Mouse (Mus musculus): ENCODE results near the gene Esrra. TPM values are rescaled to one million over a fixed set of nuclear protein-coding genes. Genes with fewer than 3 reads are reported as not detected.

Gene Esrra
- polyA plus RNA-seq, 1 experiment from 2014 or later: 3.3 TPM

DNA sequence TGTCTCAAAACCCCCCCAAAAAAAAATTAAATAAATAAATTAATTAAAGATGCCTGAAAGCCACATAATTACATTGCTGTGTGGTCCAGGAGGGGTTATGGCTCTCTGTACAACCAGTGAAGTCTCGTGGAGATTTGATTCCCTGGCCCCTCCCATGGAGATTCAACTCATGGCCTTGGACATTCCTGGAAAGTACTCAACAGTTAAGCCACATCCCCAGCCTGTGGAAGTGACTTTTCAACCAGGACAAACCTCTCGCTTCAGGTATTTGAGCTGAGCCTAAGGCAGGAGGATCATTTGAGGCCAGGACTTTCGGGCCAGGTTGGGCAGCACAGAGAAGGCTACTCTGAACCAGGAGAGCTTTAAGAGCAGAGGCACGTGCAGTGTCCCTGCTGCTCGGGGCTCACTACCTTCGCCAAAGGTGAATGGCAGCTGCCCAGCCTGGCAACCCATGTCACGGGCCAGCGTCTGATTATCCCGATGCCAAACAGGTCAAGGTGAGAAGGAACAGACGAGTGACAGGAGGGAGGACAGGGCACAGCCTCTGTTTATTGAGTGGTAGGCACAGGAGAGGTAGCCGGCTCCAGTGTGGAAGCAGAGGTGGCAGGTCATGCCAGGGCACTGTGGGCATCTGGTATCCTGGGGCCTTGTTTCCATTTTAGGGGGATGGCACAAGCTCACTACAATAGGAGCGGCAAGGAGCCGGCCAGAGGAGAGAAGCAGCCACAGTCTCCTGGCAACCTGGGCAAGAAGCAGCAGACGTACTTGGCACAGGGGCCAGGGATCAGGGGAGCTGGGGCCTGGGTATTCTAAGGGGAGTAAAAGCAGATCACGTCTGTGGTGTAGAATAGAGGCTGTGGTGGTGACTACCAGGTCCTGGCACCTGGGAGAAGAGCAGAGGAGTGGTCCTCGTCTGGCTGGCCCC, 16.2 kb upstream of the Esrra start:
- no peak overlapping the region for H3K27ac ChIP-seq (replicated peaks; ENCODE audit: low read depth, low read length)
- ATAC-seq (ENCODE audit: insufficient number of reproducible peaks, low FRiP score, low TSS enrichment, low read depth): no peak
- no peak for DNase-seq (ENCODE audit: low spot score)
- no peaks in the 10 kb centered on the region for H3K36me3 ChIP-seq (ENCODE audit: control insufficient read depth, insufficient read depth, low read length)
- WGBS: 80% methylated on average over 16 of the region's 16 CpGs
- no peak overlapping the region for H3K9ac ChIP-seq (ENCODE audit: low read length)
- no peak overlapping the region for H3K4me3 ChIP-seq (ENCODE audit: low read depth, low read length)
- no peak overlapping the region for H3K4me2 ChIP-seq (ENCODE audit: low read depth, severe bottlenecking)
- H3K27me3 ChIP-seq (ENCODE audit: control insufficient read depth, insufficient read depth, low read length): peaks cover 35% of the 10 kb centered on the region
- H3K9me3 ChIP-seq (ENCODE audit: control insufficient read depth, low read length): no peaks in the 10 kb centered on the region
- peaks cover 17% of the 10 kb centered on the region for H3K4me1 ChIP-seq (ENCODE audit: control insufficient read depth, insufficient read depth, low read length)

DNA sequence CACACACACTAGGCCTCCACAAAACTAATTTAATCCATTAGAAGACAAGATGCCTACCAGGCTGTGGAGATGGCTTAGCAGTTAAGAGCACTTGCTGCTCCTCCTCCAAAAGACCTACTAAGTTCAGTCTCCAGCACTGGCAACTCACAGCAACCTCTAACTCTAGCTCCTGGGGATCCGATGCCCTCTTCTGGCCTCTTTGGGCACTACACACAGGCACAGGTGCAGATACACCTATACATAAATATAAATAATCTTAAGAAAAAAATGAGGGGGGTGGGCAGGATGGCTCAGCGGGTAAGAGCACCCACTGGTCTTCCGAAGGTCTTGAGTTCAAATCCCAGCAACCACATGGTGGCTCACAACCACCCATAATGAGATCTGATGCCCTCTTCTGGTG, 14.7 kb upstream of the Esrra start:
- H3K9me3 ChIP-seq (ENCODE audit: control insufficient read depth, low read length): no peaks in the 10 kb centered on the region
- ATAC-seq (ENCODE audit: insufficient number of reproducible peaks, low FRiP score, low TSS enrichment, low read depth): no peak
- no peaks in the 10 kb centered on the region for H3K36me3 ChIP-seq (ENCODE audit: control insufficient read depth, insufficient read depth, low read length)
- H3K4me3 ChIP-seq (ENCODE audit: low read depth, low read length): no peak overlapping the region
- peaks cover 15% of the 10 kb centered on the region for H3K4me1 ChIP-seq (ENCODE audit: control insufficient read depth, insufficient read depth, low read length)
- H3K27ac ChIP-seq (replicated peaks; ENCODE audit: low read depth, low read length): no peak overlapping the region
- H3K9ac ChIP-seq (ENCODE audit: low read length): no peak overlapping the region
- 17% methylated on average over 3 of the region's 3 CpGs for WGBS
- H3K27me3 ChIP-seq (ENCODE audit: control insufficient read depth, insufficient read depth, low read length): peaks cover 50% of the 10 kb centered on the region
- H3K4me2 ChIP-seq (ENCODE audit: low read depth, severe bottlenecking): no peak overlapping the region
- DNase-seq (ENCODE audit: low spot score): no peak

DNA sequence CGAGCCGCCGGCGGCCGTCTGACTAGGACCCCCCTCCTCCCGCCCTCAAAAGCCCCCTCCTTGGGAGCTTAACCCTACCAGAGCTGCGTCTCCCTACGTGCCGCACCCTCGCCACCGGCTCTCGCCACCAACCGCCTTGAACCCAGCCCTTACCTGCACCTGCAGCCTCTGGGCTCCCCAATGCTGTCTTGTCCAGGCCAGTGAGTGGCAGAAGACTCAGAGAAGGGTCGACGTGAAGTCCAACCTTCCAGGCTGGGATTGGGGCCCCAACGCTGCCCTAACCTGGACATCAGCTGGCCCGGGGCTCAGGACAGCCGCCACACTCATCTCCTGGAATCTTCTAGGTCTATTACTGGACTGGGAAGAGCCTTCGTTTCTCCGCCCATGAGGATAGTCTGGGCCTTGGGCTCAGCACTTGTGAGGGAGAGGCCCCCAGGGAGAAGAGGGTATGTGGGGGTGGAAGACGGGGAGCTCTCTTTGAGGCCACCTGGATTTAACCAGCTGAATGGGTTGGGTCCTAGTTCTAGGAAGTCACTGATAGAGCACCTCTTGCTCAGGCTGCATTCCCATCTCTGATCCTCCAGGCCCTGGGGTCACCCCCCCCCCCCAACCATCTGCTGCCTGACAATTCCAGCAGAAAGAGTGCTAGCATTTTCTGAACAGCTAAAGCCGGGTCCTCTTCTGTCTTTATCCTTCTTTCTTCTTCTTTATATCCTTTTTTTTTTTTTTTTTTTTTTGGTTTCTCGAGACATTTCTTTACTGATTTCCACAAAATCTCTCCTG, 12.8 kb upstream of the Esrra start, which contains the start of gene Kcnk4:
Gene Kcnk4, minus strand, starts transcription at position 321 of the 783 bp plus-strand sequence.
- Histone ChIP-seq H3K4me2 (ENCODE audit: low read depth, severe bottlenecking) (peak within 1 kb of the TSS; percentile 33), H3K4me1 (ENCODE audit: control insufficient read depth, insufficient read depth, low read length) (peaks cover 7% of the 10 kb centered on the region), H3K27ac (replicated peaks; ENCODE audit: low read depth, low read length) (no peak within 1 kb of the TSS), H3K27me3 (ENCODE audit: control insufficient read depth, insufficient read depth, low read length) (peaks cover 61% of the 10 kb centered on the region), H3K36me3 (ENCODE audit: control insufficient read depth, insufficient read depth, low read length) (no peaks in the 10 kb centered on the region), H3K4me3 (ENCODE audit: low read depth, low read length) (peak within 1 kb of the TSS; percentile 26), H3K9ac (ENCODE audit: low read length) (no peak within 1 kb of the TSS), H3K9me3 (ENCODE audit: control insufficient read depth, low read length) (no peaks in the 10 kb centered on the region)
- DNase-seq (ENCODE audit: low spot score) (no peak), ATAC-seq (ENCODE audit: insufficient number of reproducible peaks, low FRiP score, low TSS enrichment, low read depth) (no peak)
- 8% methylated on average over 23 of the region's 23 CpGs for WGBS

DNA sequence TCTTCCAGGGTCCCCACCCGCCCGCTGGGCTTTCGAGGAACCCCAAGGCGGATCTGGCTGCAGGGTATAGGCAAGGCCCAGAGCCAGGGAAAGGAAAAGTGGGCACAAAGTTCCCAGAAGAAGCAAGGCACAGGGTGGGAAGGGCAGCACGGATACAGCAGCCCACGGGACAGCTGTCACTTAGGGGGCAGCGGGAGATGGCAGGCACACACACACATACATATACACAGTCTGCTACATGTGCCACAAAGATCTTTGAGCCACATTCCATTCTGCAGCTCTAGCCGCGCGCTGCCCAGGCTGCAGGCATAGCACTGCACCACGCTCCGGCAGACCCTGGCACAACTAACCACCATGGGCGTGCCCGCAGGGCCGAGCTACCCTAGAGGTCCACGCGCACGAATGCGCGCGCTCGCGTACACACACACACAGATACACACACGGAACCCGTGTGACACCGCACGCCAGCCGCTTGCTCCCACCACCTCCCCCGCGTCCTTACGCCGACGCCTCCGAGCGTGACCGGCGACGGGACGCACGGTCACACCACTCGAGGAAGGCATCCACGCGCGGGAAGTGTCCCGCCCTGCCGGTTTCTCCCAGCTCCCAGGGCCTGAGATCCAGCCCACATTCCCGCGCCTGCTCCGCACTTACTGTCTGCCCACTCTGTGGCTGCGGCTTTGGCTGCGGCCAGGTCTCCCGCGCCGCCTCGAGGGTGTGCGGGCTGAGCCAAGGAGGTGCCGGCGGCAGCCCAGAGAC, 12.0 kb upstream of the Esrra start:
- H3K4me2 ChIP-seq (ENCODE audit: low read depth, severe bottlenecking): peak overlapping the region; percentile 33
- H3K9me3 ChIP-seq (ENCODE audit: control insufficient read depth, low read length): no peaks in the 10 kb centered on the region
- DNase-seq (ENCODE audit: low spot score): no peak
- H3K36me3 ChIP-seq (ENCODE audit: control insufficient read depth, insufficient read depth, low read length): no peaks in the 10 kb centered on the region
- H3K27me3 ChIP-seq (ENCODE audit: control insufficient read depth, insufficient read depth, low read length): peaks cover 66% of the 10 kb centered on the region
- H3K4me1 ChIP-seq (ENCODE audit: control insufficient read depth, insufficient read depth, low read length): peaks cover 7% of the 10 kb centered on the region
- H3K4me3 ChIP-seq (ENCODE audit: low read depth, low read length): peak overlapping the region; percentile 26
- H3K9ac ChIP-seq (ENCODE audit: low read length): no peak overlapping the region
- ATAC-seq (ENCODE audit: insufficient number of reproducible peaks, low FRiP score, low TSS enrichment, low read depth): peak; percentile 26; the same call in 1 of the 2 replicates
- WGBS: 3% methylated on average over 57 of the region's 58 CpGs
- H3K27ac ChIP-seq (replicated peaks; ENCODE audit: low read depth, low read length): no peak overlapping the region

DNA sequence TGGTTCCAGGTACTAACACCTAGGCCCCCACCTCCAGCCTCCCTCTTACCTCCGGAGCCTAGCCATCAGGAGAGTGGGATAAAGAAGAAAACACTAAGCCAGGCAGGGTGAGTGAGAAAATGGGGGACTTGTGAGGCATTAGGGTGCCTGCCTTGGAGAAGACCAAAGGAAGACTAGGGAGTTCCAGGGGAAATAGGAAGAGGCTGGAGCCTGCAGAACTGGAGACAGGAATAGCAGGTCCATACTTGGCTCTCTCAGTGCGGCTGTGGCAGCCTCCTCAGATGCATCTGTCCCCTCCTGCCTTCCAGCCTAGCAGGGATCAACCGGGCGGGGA, 11.5 kb upstream of the Esrra start:
- WGBS: 18% methylated on average over 4 of the region's 4 CpGs
- H3K36me3 ChIP-seq (ENCODE audit: control insufficient read depth, insufficient read depth, low read length): no peaks in the 10 kb centered on the region

DNA sequence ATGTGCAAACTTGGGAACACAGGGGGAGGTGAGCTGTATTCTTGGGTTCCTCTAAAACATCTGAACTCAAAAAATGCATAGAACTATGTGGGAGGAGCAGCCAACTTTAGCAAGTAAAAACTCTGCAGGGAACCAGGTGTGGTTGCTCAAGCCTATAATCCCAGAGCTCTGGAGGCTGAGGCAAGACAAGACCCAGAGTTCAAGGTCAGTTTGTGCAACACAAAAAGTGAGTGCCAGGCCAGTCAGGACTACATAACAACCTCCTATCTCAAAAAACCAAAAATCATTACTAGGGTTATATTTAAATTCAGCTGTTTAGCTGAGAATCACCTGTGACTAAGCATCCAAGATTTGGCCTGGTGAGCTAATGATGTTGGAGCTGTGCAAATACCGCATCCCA, 10.4 kb upstream of the Esrra start:
- 62% methylated on average over 1 of the region's 1 CpGs for WGBS
- Histone ChIP-seq H3K27ac (replicated peaks; ENCODE audit: low read depth, low read length) (no peak overlapping the region), H3K4me2 (ENCODE audit: low read depth, severe bottlenecking) (no peak overlapping the region), H3K36me3 (ENCODE audit: control insufficient read depth, insufficient read depth, low read length) (no peaks in the 10 kb centered on the region), H3K4me3 (ENCODE audit: low read depth, low read length) (no peak overlapping the region), H3K27me3 (ENCODE audit: control insufficient read depth, insufficient read depth, low read length) (peaks cover 80% of the 10 kb centered on the region), H3K4me1 (ENCODE audit: control insufficient read depth, insufficient read depth, low read length) (peaks cover 9% of the 10 kb centered on the region), H3K9me3 (ENCODE audit: control insufficient read depth, low read length) (no peaks in the 10 kb centered on the region), H3K9ac (ENCODE audit: low read length) (no peak overlapping the region)
- DNase-seq (ENCODE audit: low spot score) (no peak), ATAC-seq (ENCODE audit: insufficient number of reproducible peaks, low FRiP score, low TSS enrichment, low read depth) (no peak)

More for the DNA sequence above, 11.5 kb upstream of the Esrra start:
- Histone ChIP-seq H3K27me3 (ENCODE audit: control insufficient read depth, insufficient read depth, low read length) (peaks cover 69% of the 10 kb centered on the region), H3K9ac (ENCODE audit: low read length) (no peak overlapping the region), H3K4me2 (ENCODE audit: low read depth, severe bottlenecking) (no peak overlapping the region), H3K27ac (replicated peaks; ENCODE audit: low read depth, low read length) (no peak overlapping the region), H3K9me3 (ENCODE audit: control insufficient read depth, low read length) (no peaks in the 10 kb centered on the region), H3K4me3 (ENCODE audit: low read depth, low read length) (peak overlapping the region; percentile 26), H3K4me1 (ENCODE audit: control insufficient read depth, insufficient read depth, low read length) (peaks cover 8% of the 10 kb centered on the region)
- DNase-seq (ENCODE audit: low spot score) (no peak), ATAC-seq (ENCODE audit: insufficient number of reproducible peaks, low FRiP score, low TSS enrichment, low read depth) (no peak)

DNA sequence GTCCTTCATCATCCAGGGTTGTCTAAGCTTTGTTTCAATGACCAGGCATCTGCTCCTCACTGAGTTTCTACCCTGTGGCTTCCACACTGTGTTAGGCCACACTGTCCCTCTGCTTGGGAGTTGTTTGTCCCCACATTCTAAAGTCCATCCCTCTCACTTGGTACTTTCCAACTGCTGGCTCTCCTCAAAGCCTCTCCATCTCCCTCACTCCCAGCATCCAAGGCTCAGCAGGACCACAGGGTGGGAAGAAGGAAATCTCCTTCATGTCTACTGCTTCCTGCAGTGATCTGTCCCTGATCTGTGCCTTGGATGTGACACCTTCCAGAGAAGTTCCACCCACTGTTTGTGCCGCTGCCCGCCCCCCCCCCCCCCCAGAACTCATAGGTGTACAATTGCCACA, 9.4 kb upstream of the Esrra start:
- Histone ChIP-seq H3K36me3 (ENCODE audit: control insufficient read depth, insufficient read depth, low read length) (no peaks in the 10 kb centered on the region), H3K4me1 (ENCODE audit: control insufficient read depth, insufficient read depth, low read length) (peaks cover 9% of the 10 kb centered on the region), H3K27me3 (ENCODE audit: control insufficient read depth, insufficient read depth, low read length) (peaks cover 86% of the 10 kb centered on the region), H3K4me2 (ENCODE audit: low read depth, severe bottlenecking) (no peak overlapping the region), H3K27ac (replicated peaks; ENCODE audit: low read depth, low read length) (no peak overlapping the region), H3K9me3 (ENCODE audit: control insufficient read depth, low read length) (no peaks in the 10 kb centered on the region), H3K4me3 (ENCODE audit: low read depth, low read length) (no peak overlapping the region), H3K9ac (ENCODE audit: low read length) (no peak overlapping the region)
- ATAC-seq (ENCODE audit: insufficient number of reproducible peaks, low FRiP score, low TSS enrichment, low read depth): no peak
- DNase-seq (ENCODE audit: low spot score): no peak
- 29% methylated on average over 2 of the region's 2 CpGs for WGBS

DNA sequence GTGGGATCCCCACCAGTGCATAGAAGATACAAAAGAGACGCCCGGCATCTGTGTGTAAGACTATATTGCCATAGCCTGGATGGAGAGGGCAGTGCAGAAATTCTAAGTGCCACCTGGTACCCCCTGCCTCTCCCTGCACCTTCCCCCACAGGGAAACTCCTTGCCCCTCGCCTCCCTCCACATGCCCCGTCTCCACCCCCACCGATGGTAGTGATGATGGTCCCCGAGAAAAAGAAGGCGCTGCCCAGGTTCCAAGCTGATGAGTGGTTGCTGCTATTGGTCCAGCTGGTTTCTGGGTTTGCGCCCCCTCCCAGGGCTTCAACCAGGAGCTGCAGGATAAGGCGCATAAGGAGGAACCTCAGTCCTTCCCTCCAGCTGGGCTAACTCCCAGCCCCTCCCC, 6.5 kb upstream of the Esrra start:
- no peak for DNase-seq (ENCODE audit: low spot score)
- no peak for ATAC-seq (ENCODE audit: insufficient number of reproducible peaks, low FRiP score, low TSS enrichment, low read depth)
- H3K4me2 ChIP-seq (ENCODE audit: low read depth, severe bottlenecking): no peak overlapping the region

More for the DNA sequence above, 6.5 kb upstream of the Esrra start:
- 0 out of 2 replicates have a peak, but pooled peaks cover 2% of the 10 kb centered on the region for H3K4me1 ChIP-seq (ENCODE audit: control insufficient read depth, insufficient read depth, low read length)
- no peak overlapping the region for H3K4me3 ChIP-seq (ENCODE audit: low read depth, low read length)
- peaks cover 84% of the 10 kb centered on the region for H3K27me3 ChIP-seq (ENCODE audit: control insufficient read depth, insufficient read depth, low read length)
- H3K9ac ChIP-seq (ENCODE audit: low read length): no peak overlapping the region
- no peaks in the 10 kb centered on the region for H3K36me3 ChIP-seq (ENCODE audit: control insufficient read depth, insufficient read depth, low read length)
- H3K27ac ChIP-seq (replicated peaks; ENCODE audit: low read depth, low read length): no peak overlapping the region
- 19% methylated on average over 9 of the region's 9 CpGs for WGBS
- no peaks in the 10 kb centered on the region for H3K9me3 ChIP-seq (ENCODE audit: control insufficient read depth, low read length)

All from limb, embryonic 11.5 days (tissue).